ENCODE assay signal across 7 mouse cellular contexts in the genomic region with DNA sequence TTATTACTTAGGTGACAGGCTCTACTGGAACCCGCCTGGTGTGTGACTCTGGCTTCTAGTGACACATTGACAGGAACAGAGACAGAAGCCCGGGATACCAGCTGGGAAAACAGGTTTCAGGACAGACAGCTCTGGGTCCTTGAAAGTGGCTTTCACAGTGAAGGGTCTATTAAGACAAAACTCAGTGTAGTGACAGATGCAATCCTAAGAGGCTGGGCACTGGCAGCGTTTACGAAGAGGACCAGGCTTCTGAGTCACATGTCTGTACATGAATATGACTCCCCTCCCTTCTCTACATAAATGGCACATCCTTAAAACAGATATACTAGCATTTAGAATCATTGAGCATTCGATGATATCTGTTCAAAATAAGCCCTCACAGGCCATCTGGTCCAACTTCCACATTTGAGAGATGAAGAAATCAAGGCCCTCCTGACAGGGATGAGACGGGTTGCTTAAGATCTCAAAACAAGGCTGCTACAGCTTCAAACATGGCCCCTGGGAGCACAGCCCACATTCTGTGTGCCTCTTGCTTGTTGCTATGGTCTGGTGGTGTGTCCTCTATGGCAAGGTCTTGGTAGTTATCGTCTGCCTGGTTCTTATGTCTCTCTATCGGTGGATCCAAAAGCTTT.
DNase-seq lines count a peak whose midpoint lies in the region; ATAC-seq and TF ChIP-seq lines count a peak whose summit lies in the region.

No protein-coding gene starts in this region.

- no peak for DNase-seq in neural tube, embryonic 10.5 days (ENCODE audit: extremely low spot score, low spot score)
- DNase-seq in spleen, adult 18-20 months: no peak

- H3K27ac ChIP-seq in hindbrain, embryonic 15.5 days (replicated peaks): peak overlapping the region; percentile 70
- H3K27ac ChIP-seq in hindbrain, embryonic 12.5 days: no peak overlapping the region
- no peak overlapping the region; the same call in 1 of the 2 replicates for H3K27ac ChIP-seq in neural tube, embryonic 13.5 days (replicated peaks)
- 0 out of 2 replicates have a peak overlapping the region, but pooled peaks have one; percentile 55 for H3K27ac ChIP-seq in olfactory bulb, adult 2 months (ENCODE audit: insufficient read depth, low read depth, low read length)

- TF ChIP-seq CTCF in olfactory bulb, adult 2 months (IDR thresholded peaks at IDR 0.05; ENCODE audit: insufficient read depth, low read depth, low read length): no peak

- no peak overlapping the region for H3K4me3 ChIP-seq in hindbrain, embryonic 15.5 days
- H3K4me3 ChIP-seq in hindbrain, embryonic 12.5 days: no peak overlapping the region
- H3K4me3 ChIP-seq in neural tube, embryonic 13.5 days: no peak overlapping the region
- H3K4me3 ChIP-seq in olfactory bulb, adult 2 months (ENCODE audit: insufficient read depth, low read depth, low read length): no peak overlapping the region

- peaks cover 10% of the 10 kb centered on the region; the same call in 1 of the 2 replicates for H3K4me1 ChIP-seq in hindbrain, embryonic 15.5 days (replicated peaks)
- peaks cover 9% of the 10 kb centered on the region for H3K4me1 ChIP-seq in hindbrain, embryonic 12.5 days
- H3K4me1 ChIP-seq in neural tube, embryonic 13.5 days (replicated peaks): no peaks in the 10 kb centered on the region; the same call in 1 of the 2 replicates
- H3K4me1 ChIP-seq in olfactory bulb, adult 2 months (ENCODE audit: control insufficient read depth, insufficient read depth, low read length): peaks cover 5% of the 10 kb centered on the region

- H3K9ac ChIP-seq in hindbrain, embryonic 15.5 days: no peak overlapping the region
- H3K9ac ChIP-seq in hindbrain, embryonic 12.5 days: no peak overlapping the region
- no peak overlapping the region for H3K9ac ChIP-seq in neural tube, embryonic 13.5 days

- H3K36me3 ChIP-seq in hindbrain, embryonic 15.5 days: no peaks in the 10 kb centered on the region
- no peaks in the 10 kb centered on the region for H3K36me3 ChIP-seq in hindbrain, embryonic 12.5 days
- no peaks in the 10 kb centered on the region for H3K36me3 ChIP-seq in neural tube, embryonic 13.5 days

- 65% methylated on average over 8 of the region's 8 CpGs for WGBS in hindbrain, embryonic 15.5 days
- 82% methylated on average over 8 of the region's 8 CpGs for WGBS in hindbrain, embryonic 12.5 days
- WGBS in neural tube, embryonic 13.5 days: 85% methylated on average over 8 of the region's 8 CpGs
- 70% methylated on average over 8 of the region's 8 CpGs for WGBS in olfactory bulb, adult 2 months

- H3K9me3 ChIP-seq in hindbrain, embryonic 15.5 days: no peaks in the 10 kb centered on the region
- no peaks in the 10 kb centered on the region for H3K9me3 ChIP-seq in hindbrain, embryonic 12.5 days (replicated peaks)
- no peaks in the 10 kb centered on the region for H3K9me3 ChIP-seq in neural tube, embryonic 13.5 days

- no peak overlapping the region; the same call in 1 of the 2 replicates for H3K4me2 ChIP-seq in hindbrain, embryonic 15.5 days
- no peak overlapping the region for H3K4me2 ChIP-seq in hindbrain, embryonic 12.5 days (replicated peaks)
- peak overlapping the region; percentile 16; the same call in 1 of the 2 replicates for H3K4me2 ChIP-seq in neural tube, embryonic 13.5 days

- peak; percentile 68; the same call in 1 of the 2 replicates for ATAC-seq in hindbrain, embryonic 15.5 days (ENCODE audit: low FRiP score, low read depth)
- no peak for ATAC-seq in hindbrain, embryonic 12.5 days (ENCODE audit: low FRiP score)
- no peak for ATAC-seq in neural tube, embryonic 13.5 days (ENCODE audit: low read depth)
- ATAC-seq in granulocyte monocyte progenitor cell, adult 5-6 weeks (replicated peaks; ENCODE audit: poor library complexity, severe bottlenecking): peak; percentile 64

- no peaks in the 10 kb centered on the region for H3K27me3 ChIP-seq in hindbrain, embryonic 15.5 days
- no peaks in the 10 kb centered on the region for H3K27me3 ChIP-seq in hindbrain, embryonic 12.5 days
- no peaks in the 10 kb centered on the region for H3K27me3 ChIP-seq in neural tube, embryonic 13.5 days

- TF ChIP-seq POLR2A in olfactory bulb, adult 2 months (IDR thresholded peaks at IDR 0.05; ENCODE audit: insufficient read depth, low read depth, low read length): no peak

Comparison
In these comparisons a context has a peak if more than half of its experiments do, and no peak if none do; other contexts are left out.
1. ATAC-seq: peak in hindbrain, embryonic 15.5 days (single experiment) and granulocyte monocyte progenitor cell, adult 5-6 weeks (single experiment); none in hindbrain, embryonic 12.5 days (single experiment) and neural tube, embryonic 13.5 days (single experiment).
2. H3K27ac ChIP-seq: peak in hindbrain, embryonic 15.5 days (single experiment) and olfactory bulb, adult 2 months (single experiment); none in hindbrain, embryonic 12.5 days (single experiment) and neural tube, embryonic 13.5 days (single experiment).